Mouse (Mus musculus): Measurements from ENCODE around the gene Lcmt1. TPM values are rescaled to one million over a fixed set of nuclear protein-coding genes. Genes with fewer than 3 reads are reported as not detected.

The Lcmt1 gene
- polyA plus RNA-seq, 1 experiment = 23.0 TPM

DNA sequence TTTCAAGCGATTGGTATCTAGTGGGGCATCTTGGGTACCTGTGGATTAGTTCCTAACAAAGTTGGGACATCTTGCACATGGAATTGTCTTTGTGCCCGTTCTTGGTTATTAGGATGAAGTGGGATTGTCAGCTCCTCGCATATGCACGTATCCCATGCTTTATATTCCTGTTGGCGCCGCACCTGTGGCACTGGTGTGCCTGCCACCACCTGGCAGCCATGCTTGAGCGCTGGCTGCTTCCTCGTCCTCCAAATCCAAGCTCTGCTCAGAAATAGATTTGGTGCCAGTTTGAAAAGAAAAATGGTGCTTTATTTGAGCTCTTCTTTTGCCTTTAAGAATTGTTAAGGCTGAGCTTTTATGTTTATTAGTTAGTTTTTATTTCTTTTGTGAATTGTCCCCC, 28.3 kb downstream of the Lcmt1 start:
- WGBS = 85% methylated on average over 8 of the region's 8 CpGs
- no peak overlapping the region for H3K4me3 ChIP-seq (replicated peaks; ENCODE audit: control insufficient read depth, low read depth, low read length)
- H3K4me1 ChIP-seq (ENCODE audit: control insufficient read depth, insufficient read depth, low read length) = no peaks in the 10 kb centered on the region
- TF ChIP-seq POLR2A (IDR thresholded peaks at IDR 0.05; ENCODE audit: borderline replicate concordance, control insufficient read depth, low read depth, low read length) (no peak), CTCF (IDR thresholded peaks at IDR 0.05; ENCODE audit: control insufficient read depth, insufficient read depth, low read length) (no peak)
- H3K27ac ChIP-seq (ENCODE audit: control insufficient read depth, insufficient read depth, low read depth, low read length, poor library complexity) = no peak overlapping the region

GRCm38 (mm10) chr7:123398828-123399227, 29.2 kb downstream of the Lcmt1 start:
- TF ChIP-seq POLR2A (IDR thresholded peaks at IDR 0.05; ENCODE audit: borderline replicate concordance, control insufficient read depth, low read depth, low read length) = no peak
- peak; percentile 37 for TF ChIP-seq CTCF (IDR thresholded peaks at IDR 0.05; ENCODE audit: control insufficient read depth, insufficient read depth, low read length)
- no peaks in the 10 kb centered on the region for H3K4me1 ChIP-seq (ENCODE audit: control insufficient read depth, insufficient read depth, low read length)
- WGBS = 35% methylated on average over 7 of the region's 7 CpGs
- no peak overlapping the region for H3K4me3 ChIP-seq (replicated peaks; ENCODE audit: control insufficient read depth, low read depth, low read length)
- H3K27ac ChIP-seq (ENCODE audit: control insufficient read depth, insufficient read depth, low read depth, low read length, poor library complexity) = no peak overlapping the region

- H3K4me3 ChIP-seq (replicated peaks; ENCODE audit: control insufficient read depth, low read depth, low read length) = no peak overlapping the region
- TF ChIP-seq POLR2A (IDR thresholded peaks at IDR 0.05; ENCODE audit: borderline replicate concordance, control insufficient read depth, low read depth, low read length) (no peak), CTCF (IDR thresholded peaks at IDR 0.05; ENCODE audit: control insufficient read depth, insufficient read depth, low read length) (no peak)
- WGBS = 77% methylated on average over 4 of the region's 4 CpGs
- no peaks in the 10 kb centered on the region for H3K4me1 ChIP-seq (ENCODE audit: control insufficient read depth, insufficient read depth, low read length)
- no peak overlapping the region for H3K27ac ChIP-seq (ENCODE audit: control insufficient read depth, insufficient read depth, low read depth, low read length, poor library complexity)
Measured at GRCm38 (mm10) chr7:123399286-123399685, 29.7 kb downstream of the Lcmt1 start.

- 80% methylated on average over 3 of the region's 3 CpGs for WGBS
- TF ChIP-seq CTCF (IDR thresholded peaks at IDR 0.05; ENCODE audit: control insufficient read depth, insufficient read depth, low read length) = no peak
- TF ChIP-seq POLR2A (IDR thresholded peaks at IDR 0.05; ENCODE audit: borderline replicate concordance, control insufficient read depth, low read depth, low read length) = no peak
Measured at GRCm38 (mm10) chr7:123401121-123401520, 31.5 kb downstream of the Lcmt1 start.

DNA sequence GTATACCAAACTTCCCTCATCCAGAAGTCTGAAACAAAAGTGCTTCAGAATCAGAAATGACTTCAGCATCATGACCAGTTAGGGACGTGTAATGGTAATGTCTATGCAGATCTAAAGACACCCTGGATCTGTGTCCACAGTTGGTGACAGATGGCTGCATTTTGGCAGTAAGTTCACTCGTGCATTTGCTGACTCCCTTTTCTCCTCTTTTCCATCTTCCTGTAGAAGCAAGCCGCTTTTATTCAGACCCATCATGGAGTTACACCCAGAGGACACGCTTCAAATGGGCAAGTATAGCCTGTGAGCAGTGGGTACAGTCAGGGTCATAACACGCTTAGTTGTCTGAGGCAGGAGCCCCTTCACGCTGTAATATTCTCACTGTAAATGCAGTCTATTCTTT, 34.6 kb downstream of the Lcmt1 start:
- Histone ChIP-seq H3K27ac (ENCODE audit: control insufficient read depth, insufficient read depth, low read depth, low read length, poor library complexity) (no peak overlapping the region), H3K4me3 (replicated peaks; ENCODE audit: control insufficient read depth, low read depth, low read length) (no peak overlapping the region), H3K4me1 (ENCODE audit: control insufficient read depth, insufficient read depth, low read length) (no peaks in the 10 kb centered on the region)
- 90% methylated on average over 6 of the region's 6 CpGs for whole genome bisulfite sequencing
- TF ChIP-seq CTCF (IDR thresholded peaks at IDR 0.05; ENCODE audit: control insufficient read depth, insufficient read depth, low read length) = no peak
- no peak for TF ChIP-seq POLR2A (IDR thresholded peaks at IDR 0.05; ENCODE audit: borderline replicate concordance, control insufficient read depth, low read depth, low read length)

More at GRCm38 (mm10) chr7:123401121-123401520, 31.5 kb downstream of the Lcmt1 start:
- Histone ChIP-seq H3K4me3 (replicated peaks; ENCODE audit: control insufficient read depth, low read depth, low read length) (no peak overlapping the region), H3K27ac (ENCODE audit: control insufficient read depth, insufficient read depth, low read depth, low read length, poor library complexity) (no peak overlapping the region), H3K4me1 (ENCODE audit: control insufficient read depth, insufficient read depth, low read length) (no peaks in the 10 kb centered on the region)

GRCm38 (mm10) chr7:123405619-123406018, 36.0 kb downstream of the Lcmt1 start:
- Histone ChIP-seq H3K4me1 (ENCODE audit: control insufficient read depth, insufficient read depth, low read length) (no peaks in the 10 kb centered on the region), H3K4me3 (replicated peaks; ENCODE audit: control insufficient read depth, low read depth, low read length) (no peak overlapping the region), H3K27ac (ENCODE audit: control insufficient read depth, insufficient read depth, low read depth, low read length, poor library complexity) (no peak overlapping the region)
- 63% methylated on average over 3 of the region's 3 CpGs for WGBS
- TF ChIP-seq CTCF (IDR thresholded peaks at IDR 0.05; ENCODE audit: control insufficient read depth, insufficient read depth, low read length) = no peak
- TF ChIP-seq POLR2A (IDR thresholded peaks at IDR 0.05; ENCODE audit: borderline replicate concordance, control insufficient read depth, low read depth, low read length) = no peak

DNA sequence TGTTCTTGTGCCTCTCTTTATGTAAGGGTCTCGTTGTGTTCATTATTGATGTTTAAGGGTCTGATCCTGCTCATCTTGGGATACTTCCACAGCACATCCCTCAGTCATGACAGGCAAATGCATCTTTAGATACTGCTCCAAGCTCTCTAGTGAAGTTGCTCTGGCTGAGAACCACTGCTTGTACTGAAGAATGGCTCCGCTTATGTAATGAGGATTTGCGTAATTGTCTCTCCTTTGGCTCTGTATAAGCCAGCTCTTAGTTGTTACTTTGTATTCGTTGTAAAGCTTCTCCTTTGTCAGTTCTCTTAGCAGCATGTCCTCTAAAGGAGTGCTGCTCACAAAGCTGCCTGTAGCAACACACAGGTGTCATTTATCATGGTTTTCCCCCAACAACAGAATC, 37.4 kb downstream of the Lcmt1 start:
- 81% methylated on average over 4 of the region's 4 CpGs for WGBS
- TF ChIP-seq CTCF (IDR thresholded peaks at IDR 0.05; ENCODE audit: control insufficient read depth, insufficient read depth, low read length) = no peak
- TF ChIP-seq POLR2A (IDR thresholded peaks at IDR 0.05; ENCODE audit: borderline replicate concordance, control insufficient read depth, low read depth, low read length) = no peak
- no peak overlapping the region for H3K4me3 ChIP-seq (replicated peaks; ENCODE audit: control insufficient read depth, low read depth, low read length)
- H3K27ac ChIP-seq (ENCODE audit: control insufficient read depth, insufficient read depth, low read depth, low read length, poor library complexity) = no peak overlapping the region
- no peaks in the 10 kb centered on the region for H3K4me1 ChIP-seq (ENCODE audit: control insufficient read depth, insufficient read depth, low read length)

GRCm38 (mm10) chr7:123410502-123410901, 40.9 kb downstream of the Lcmt1 start:
- TF ChIP-seq CTCF (IDR thresholded peaks at IDR 0.05; ENCODE audit: control insufficient read depth, insufficient read depth, low read length) = no peak
- TF ChIP-seq POLR2A (IDR thresholded peaks at IDR 0.05; ENCODE audit: borderline replicate concordance, control insufficient read depth, low read depth, low read length) = no peak
- no peaks in the 10 kb centered on the region for H3K4me1 ChIP-seq (ENCODE audit: control insufficient read depth, insufficient read depth, low read length)
- H3K27ac ChIP-seq (ENCODE audit: control insufficient read depth, insufficient read depth, low read depth, low read length, poor library complexity) = no peak overlapping the region
- no peak overlapping the region for H3K4me3 ChIP-seq (replicated peaks; ENCODE audit: control insufficient read depth, low read depth, low read length)
- 82% methylated on average over 7 of the region's 7 CpGs for WGBS

DNA sequence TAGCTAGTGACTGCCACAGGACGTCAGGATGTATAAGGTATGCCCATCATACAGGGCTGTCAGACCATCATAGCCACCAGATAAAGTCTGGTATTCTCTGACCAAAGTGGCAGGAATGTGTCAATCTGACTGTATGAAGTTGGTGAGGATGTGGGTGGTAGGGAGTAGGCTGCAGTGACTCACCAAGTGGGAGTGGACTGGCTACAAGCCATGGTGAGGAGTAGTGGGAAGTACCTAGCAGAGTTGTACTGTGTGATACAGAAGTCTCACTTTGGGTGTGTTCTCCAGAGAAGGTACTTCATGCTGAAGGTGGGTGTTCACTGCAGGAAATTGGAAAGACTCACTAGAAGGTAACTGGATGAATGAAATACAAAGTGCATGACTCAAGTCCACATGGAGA, 41.5 kb downstream of the Lcmt1 start:
- TF ChIP-seq POLR2A (IDR thresholded peaks at IDR 0.05; ENCODE audit: borderline replicate concordance, control insufficient read depth, low read depth, low read length) = no peak
- TF ChIP-seq CTCF (IDR thresholded peaks at IDR 0.05; ENCODE audit: control insufficient read depth, insufficient read depth, low read length) = no peak
- no peaks in the 10 kb centered on the region for H3K4me1 ChIP-seq (ENCODE audit: control insufficient read depth, insufficient read depth, low read length)
- WGBS = 84% methylated on average over 1 of the region's 1 CpGs
- no peak overlapping the region for H3K27ac ChIP-seq (ENCODE audit: control insufficient read depth, insufficient read depth, low read depth, low read length, poor library complexity)
- H3K4me3 ChIP-seq (replicated peaks; ENCODE audit: control insufficient read depth, low read depth, low read length) = no peak overlapping the region
